Mouse (Mus musculus) kidney, embryonic 15.5 days (tissue): ENCODE measurements at regions not wholly inside any gene's neighbourhood (a gene's known extent, or its start where the extent isn't known, plus 50 kb on each side); places are given as distances from the start of the nearest gene placed in this dataset.
"Not testable (repeated sequence)": the region's sequence is repeated elsewhere in the genome, so short reads cannot be mapped to it uniquely, and the experiment has no call there.

Source experiments
- ATAC-seq: fragments of 200-750 bp; cut with Nextera tagmentation; replicated peaks from 2 replicates; pipeline ENCODE4 v1.8.0; 2017; ENCODE audit warnings: moderate TSS enrichment; ENCODE audit not compliant: low FRiP score
- H3K27ac ChIP-seq: fragments of 300-500 bp; sonication (generic); 2 replicates; pipeline ENCODE4 v1.5.1; 2015; ENCODE audit warnings: mild to moderate bottlenecking, inconsistent platforms
- H3K27me3 ChIP-seq: fragments of 300-500 bp; sonication (generic); 2 replicates; pipeline ENCODE4 v1.6.1; 2015; ENCODE audit warnings: inconsistent platforms
- H3K36me3 ChIP-seq: fragments of 300-500 bp; sonication (generic); 2 replicates; pipeline ENCODE4 v1.6.1; 2015; ENCODE audit warnings: inconsistent platforms
- H3K4me1 ChIP-seq: fragments of 300-500 bp; sonication (generic); 2 replicates; pipeline ENCODE4 v1.6.1; 2015; ENCODE audit warnings: inconsistent platforms
- H3K4me2 ChIP-seq: fragments of 300-500 bp; sonication (generic); 2 replicates; pipeline ENCODE4 v1.6.1; 2015; ENCODE audit warnings: moderate library complexity, mild to moderate bottlenecking, inconsistent platforms
- H3K4me3 ChIP-seq: fragments of 300-500 bp; sonication (generic); replicated peaks from 2 replicates; pipeline ENCODE4 v1.5.1; 2015; ENCODE audit warnings: mild to moderate bottlenecking, inconsistent platforms
- H3K9ac ChIP-seq: fragments of 300-500 bp; sonication (generic); 2 replicates; pipeline ENCODE4 v1.6.1; 2015; ENCODE audit warnings: mild to moderate bottlenecking, inconsistent platforms
- H3K9me3 ChIP-seq: fragments of 300-500 bp; sonication (generic); replicated peaks from 2 replicates; pipeline ENCODE4 v1.6.1; 2016; ENCODE audit warnings: inconsistent platforms
- WGBS: fragments of 180-500 bp; shearing (Covaris S2); methylation state at CpG from one replicate; pipeline ENCODE4 v1.1.7; 2015; ENCODE audit warnings: mixed read lengths; 5-methylcytosine and 5-hydroxymethylcytosine counted together

GRCm38 (mm10) chr3:79002173-79002848, 284.0 kb downstream of the Rapgef2 start:
- no peaks in the 10 kb centered on the region for H3K27me3 ChIP-seq
- no peak overlapping the region for H3K4me3 ChIP-seq
- WGBS, result 78% methylated on average over 4 of the region's 4 CpGs
- H3K9me3 ChIP-seq, result no peaks in the 10 kb centered on the region
- H3K27ac ChIP-seq, result no peak overlapping the region
- ATAC-seq, result no peak
- no peak overlapping the region for H3K4me2 ChIP-seq
- H3K4me1 ChIP-seq, result no peaks in the 10 kb centered on the region
- H3K9ac ChIP-seq, result no peak overlapping the region
- H3K36me3 ChIP-seq, result no peaks in the 10 kb centered on the region

GRCm38 (mm10) chr3:79001754-79002153, 284.6 kb downstream of the Rapgef2 start:
- ATAC-seq, result no peak
- H3K4me1 ChIP-seq, result no peaks in the 10 kb centered on the region
- H3K9ac ChIP-seq, result no peak overlapping the region
- H3K27me3 ChIP-seq, result no peaks in the 10 kb centered on the region
- H3K36me3 ChIP-seq, result no peaks in the 10 kb centered on the region
- no peak overlapping the region for H3K4me2 ChIP-seq
- WGBS, result 88% methylated on average over 4 of the region's 4 CpGs
- H3K27ac ChIP-seq, result no peak overlapping the region
- H3K9me3 ChIP-seq, result no peaks in the 10 kb centered on the region
- H3K4me3 ChIP-seq, result no peak overlapping the region

- no peaks in the 10 kb centered on the region for H3K27me3 ChIP-seq
These were observed 286.0 kb downstream of the Rapgef2 start for GRCm38 (mm10) chr3:79000293-79000692.

GRCm38 (mm10) chr3:78999803-79000202, 286.5 kb downstream of the Rapgef2 start:
- Histone ChIP-seq H3K4me2 (no peak overlapping the region), H3K9me3 (no peaks in the 10 kb centered on the region), H3K9ac (no peak overlapping the region), H3K4me3 (no peak overlapping the region), H3K27ac (no peak overlapping the region), H3K36me3 (no peaks in the 10 kb centered on the region), H3K4me1 (no peaks in the 10 kb centered on the region), H3K27me3 (no peaks in the 10 kb centered on the region)
- WGBS, result 68% methylated on average over 3 of the region's 3 CpGs
- ATAC-seq, result no peak

More at GRCm38 (mm10) chr3:79000293-79000692, 286.0 kb downstream of the Rapgef2 start:
- 61% methylated on average over 2 of the region's 2 CpGs for WGBS
- Histone ChIP-seq H3K4me2 (no peak overlapping the region), H3K9me3 (no peaks in the 10 kb centered on the region), H3K36me3 (no peaks in the 10 kb centered on the region), H3K4me1 (no peaks in the 10 kb centered on the region), H3K9ac (no peak overlapping the region), H3K4me3 (no peak overlapping the region), H3K27ac (no peak overlapping the region)
- ATAC-seq, result no peak

- Histone ChIP-seq H3K4me3 (no peak overlapping the region), H3K27ac (0 out of 2 replicates have a peak overlapping the region, but pooled peaks have one; percentile 39), H3K9ac (no peak overlapping the region), H3K9me3 (no peaks in the 10 kb centered on the region), H3K4me1 (no peaks in the 10 kb centered on the region), H3K36me3 (no peaks in the 10 kb centered on the region), H3K27me3 (no peaks in the 10 kb centered on the region), H3K4me2 (no peak overlapping the region)
- no peak for ATAC-seq
- 65% methylated on average over 2 of the region's 2 CpGs for WGBS
These were observed 298.2 kb downstream of the Rapgef2 start for GRCm38 (mm10) chr3:78988120-78988519.

- H3K4me1 ChIP-seq, result no peaks in the 10 kb centered on the region
- H3K9me3 ChIP-seq, result no peaks in the 10 kb centered on the region
- no peaks in the 10 kb centered on the region for H3K36me3 ChIP-seq
- no peak overlapping the region for H3K27ac ChIP-seq
- no peak overlapping the region for H3K4me3 ChIP-seq
- H3K27me3 ChIP-seq, result no peaks in the 10 kb centered on the region
- 73% methylated on average over 7 of the region's 7 CpGs for WGBS
- no peak overlapping the region for H3K4me2 ChIP-seq
- no peak overlapping the region for H3K9ac ChIP-seq
- ATAC-seq, result no peak
These were observed 299.6 kb downstream of the Rapgef2 start for GRCm38 (mm10) chr3:78986726-78987125.

- Histone ChIP-seq H3K27ac (no peak overlapping the region), H3K36me3 (no peaks in the 10 kb centered on the region), H3K4me3 (no peak overlapping the region), H3K4me2 (no peak overlapping the region), H3K27me3 (no peaks in the 10 kb centered on the region), H3K9ac (no peak overlapping the region), H3K9me3 (no peaks in the 10 kb centered on the region), H3K4me1 (no peaks in the 10 kb centered on the region)
- 81% methylated on average over 3 of the region's 3 CpGs for WGBS
- no peak; the same call in 1 of the 2 replicates for ATAC-seq
These were observed 305.3 kb downstream of the Rapgef2 start for GRCm38 (mm10) chr3:78981057-78981456.

GRCm38 (mm10) chr3:78978781-78979180, 307.5 kb downstream of the Rapgef2 start:
- no peak for ATAC-seq
- Histone ChIP-seq H3K9ac (no peak overlapping the region), H3K4me2 (no peak overlapping the region), H3K27ac (no peak overlapping the region), H3K9me3 (no peaks in the 10 kb centered on the region), H3K36me3 (no peaks in the 10 kb centered on the region), H3K4me1 (no peaks in the 10 kb centered on the region), H3K4me3 (no peak overlapping the region), H3K27me3 (no peaks in the 10 kb centered on the region)
- 75% methylated on average over 4 of the region's 4 CpGs for WGBS

- not testable (repeated sequence) for H3K27ac ChIP-seq
- WGBS, result 4% methylated on average over 46 of the region's 57 CpGs
- peak; percentile 82 for ATAC-seq
These were observed 319.4 kb downstream of the Rapgef2 start for GRCm38 (mm10) chr3:78966683-78967549.

GRCm38 (mm10) chr3:78964231-78964858, 322.0 kb downstream of the Rapgef2 start:
- Histone ChIP-seq H3K4me3 (no peak overlapping the region), H3K9me3 (no peaks in the 10 kb centered on the region), H3K4me2 (no peak overlapping the region), H3K27ac (no peak overlapping the region), H3K27me3 (0 out of 2 replicates have a peak, but pooled peaks cover 3% of the 10 kb centered on the region), H3K36me3 (no peaks in the 10 kb centered on the region), H3K4me1 (0 out of 2 replicates have a peak, but pooled peaks cover 4% of the 10 kb centered on the region), H3K9ac (no peak overlapping the region)
- ATAC-seq, result no peak
- 75% methylated on average over 9 of the region's 9 CpGs for WGBS

More at GRCm38 (mm10) chr3:78966683-78967549, 319.4 kb downstream of the Rapgef2 start:
- peak overlapping the region; percentile 42 for H3K9ac ChIP-seq
- peak overlapping the region; percentile 74 for H3K4me2 ChIP-seq
- not testable (repeated sequence) for H3K36me3 ChIP-seq, H3K9me3 ChIP-seq, H3K27me3 ChIP-seq, H3K4me1 ChIP-seq
- H3K4me3 ChIP-seq, result peak overlapping the region; percentile 50

GRCm38 (mm10) chr3:78958781-78959180, 327.5 kb downstream of the Rapgef2 start:
- no peaks in the 10 kb centered on the region for H3K36me3 ChIP-seq
- 0 out of 2 replicates have a peak, but pooled peaks have one; percentile 40 for ATAC-seq
- H3K4me1 ChIP-seq, result no peaks in the 10 kb centered on the region
- no peak overlapping the region for H3K9ac ChIP-seq
- H3K27ac ChIP-seq, result no peak overlapping the region
- no peaks in the 10 kb centered on the region for H3K9me3 ChIP-seq
- H3K4me3 ChIP-seq, result no peak overlapping the region
- 42% methylated on average over 1 of the region's 1 CpGs for WGBS
- H3K27me3 ChIP-seq, result no peaks in the 10 kb centered on the region
- H3K4me2 ChIP-seq, result no peak overlapping the region

- no peak overlapping the region for H3K27ac ChIP-seq
- ATAC-seq, result no peak
- 82% methylated on average over 7 of the region's 7 CpGs for WGBS
These were observed 331.0 kb downstream of the Rapgef2 start for GRCm38 (mm10) chr3:78955364-78955763.

More at GRCm38 (mm10) chr3:78955364-78955763, 331.0 kb downstream of the Rapgef2 start:
- no peaks in the 10 kb centered on the region for H3K36me3 ChIP-seq
- no peaks in the 10 kb centered on the region for H3K4me1 ChIP-seq
- H3K4me3 ChIP-seq, result no peak overlapping the region
- no peaks in the 10 kb centered on the region for H3K27me3 ChIP-seq
- no peak overlapping the region for H3K4me2 ChIP-seq
- H3K9ac ChIP-seq, result no peak overlapping the region
- no peaks in the 10 kb centered on the region for H3K9me3 ChIP-seq
